Mouse (Mus musculus) limb, embryonic 14.5 days (tissue): ENCODE results near the gene Ipo5. TPM values are rescaled to one million over a fixed set of nuclear protein-coding genes. Genes with fewer than 3 reads are reported as not detected.

Experiments
- ATAC-seq: fragments of 200-750 bp; cut with Nextera tagmentation; 2 replicates; pipeline ENCODE4 v1.8.0; 2017; ENCODE audit warnings: low read depth, moderate number of reproducible peaks, moderate TSS enrichment; ENCODE audit not compliant: low FRiP score
- DNase-seq: peaks from one replicate; pipeline ENCODE4 v3.0.0-alpha.2; 2015; ENCODE audit warnings: low spot score
- H3K27ac ChIP-seq: fragments of 300-500 bp; sonication (generic); replicated peaks from 2 replicates; pipeline ENCODE4 v1.5.1; 2014; ENCODE audit warnings: low read depth, mild to moderate bottlenecking, low read length, moderate library complexity, mixed read lengths
- H3K27me3 ChIP-seq: fragments of 300-500 bp; sonication (generic); 2 replicates; pipeline ENCODE4 v1.6.1; 2014; ENCODE audit warnings: low read length, mixed read lengths; ENCODE audit not compliant: control insufficient read depth, insufficient read depth
- H3K36me3 ChIP-seq: fragments of 300-500 bp; sonication (generic); 2 replicates; pipeline ENCODE4 v1.6.1; 2014; ENCODE audit warnings: mild to moderate bottlenecking, low read length, moderate library complexity, mixed read lengths; ENCODE audit not compliant: control insufficient read depth, insufficient read depth
- H3K4me1 ChIP-seq: fragments of 300-500 bp; sonication (generic); 2 replicates; pipeline ENCODE4 v1.6.1; 2014; ENCODE audit warnings: antibody characterized with exemption, low read length, mixed read lengths; ENCODE audit not compliant: control insufficient read depth, insufficient read depth
- H3K4me2 ChIP-seq: fragments of 300-500 bp; sonication (generic); replicated peaks from 2 replicates; pipeline ENCODE4 v1.6.1; 2014; ENCODE audit warnings: low read depth, mild to moderate bottlenecking, low read length, moderate library complexity; ENCODE audit not compliant: severe bottlenecking
- H3K4me3 ChIP-seq: fragments of 300-500 bp; sonication (generic); replicated peaks from 2 replicates; pipeline ENCODE4 v1.5.1; 2014; ENCODE audit warnings: low read length
- H3K9ac ChIP-seq: fragments of 300-500 bp; sonication (generic); 2 replicates; pipeline ENCODE4 v1.6.1; 2014; ENCODE audit warnings: mild to moderate bottlenecking, low read depth, low read length, moderate library complexity; ENCODE audit not compliant: severe bottlenecking
- H3K9me3 ChIP-seq: fragments of 300-500 bp; sonication (generic); 2 replicates; pipeline ENCODE4 v1.6.1; 2016; ENCODE audit warnings: low read length; ENCODE audit not compliant: control insufficient read depth
- POLR2A ChIP-seq: fragments of 200-500 bp; IDR thresholded peaks from 2 replicates; pipeline ENCODE4 v1.8.0; 2012; ENCODE audit warnings: inconsistent platforms, mild to moderate bottlenecking, moderate library complexity, borderline replicate concordance; ENCODE audit not compliant: insufficient read depth, insufficient read length; ENCODE audit errors: extremely low read depth
- WGBS: fragments of 180-500 bp; shearing (Covaris S2); extraction: QIAGEN DNeasy Blood & Tissue Kit; methylation state at CpG from one replicate; pipeline ENCODE4 v1.1.7; 2014; 5-methylcytosine and 5-hydroxymethylcytosine counted together
- polyA plus RNA-seq, 2 experiments: library from polyadenylated mRNA; depleted of rRNA in 1 of 2; stranded (reverse) in 1 of 2; unstranded in 1 of 2; fragments of >200 nt; fragmentation: Nextera tagmentation in 1 of 2; extraction: Ambion mirVana in 1 of 2; gene quantifications; 2 replicates each; pipeline versions ENCODE4 v1.2.1 to v1.2.3; 2012 to 2014

The Ipo5 gene
- polyA plus RNA-seq, 2 experiments = 85.0 to 99.2 TPM

DNA sequence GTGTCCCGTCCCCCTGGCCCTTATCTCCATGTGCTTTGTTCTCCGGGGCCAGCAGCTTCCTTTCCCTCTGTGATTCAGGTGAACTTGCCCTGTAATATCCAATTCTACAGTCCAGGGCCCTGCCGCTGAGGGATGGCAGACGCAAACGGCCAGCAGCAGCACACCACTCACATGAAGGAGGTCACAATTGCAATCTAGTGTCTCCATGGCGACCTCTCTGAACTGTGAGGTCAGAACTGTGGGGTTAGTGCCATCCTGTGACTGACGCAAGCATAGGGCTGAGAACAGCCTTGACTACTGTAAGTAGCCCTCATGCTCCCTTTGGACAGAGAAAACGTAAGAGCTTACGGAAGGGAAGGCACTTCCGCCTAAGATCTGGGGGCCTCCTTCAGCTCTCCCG, 14.4 kb upstream of the Ipo5 start:
- no peak for TF ChIP-seq POLR2A
- Histone ChIP-seq H3K4me1 (no peaks in the 10 kb centered on the region), H3K36me3 (no peaks in the 10 kb centered on the region), H3K4me2 (no peak overlapping the region), H3K9ac (no peak overlapping the region), H3K9me3 (no peaks in the 10 kb centered on the region), H3K27ac (no peak overlapping the region), H3K4me3 (no peak overlapping the region), H3K27me3 (no peaks in the 10 kb centered on the region)
- DNase-seq (no peak), ATAC-seq (no peak)
- 85% methylated on average over 11 of the region's 11 CpGs for WGBS

GRCm38 (mm10) chr14:120898876-120899275, 12.1 kb upstream of the Ipo5 start:
- no peaks in the 10 kb centered on the region for H3K27me3 ChIP-seq
- H3K27ac ChIP-seq = no peak overlapping the region
- no peaks in the 10 kb centered on the region for H3K9me3 ChIP-seq
- H3K9ac ChIP-seq = no peak overlapping the region
- H3K36me3 ChIP-seq = no peaks in the 10 kb centered on the region
- 87% methylated on average over 3 of the region's 3 CpGs for WGBS
- DNase-seq = no peak
- no peak overlapping the region for H3K4me2 ChIP-seq
- H3K4me3 ChIP-seq = no peak overlapping the region
- H3K4me1 ChIP-seq = no peaks in the 10 kb centered on the region
- TF ChIP-seq POLR2A = no peak
- no peak for ATAC-seq

DNA sequence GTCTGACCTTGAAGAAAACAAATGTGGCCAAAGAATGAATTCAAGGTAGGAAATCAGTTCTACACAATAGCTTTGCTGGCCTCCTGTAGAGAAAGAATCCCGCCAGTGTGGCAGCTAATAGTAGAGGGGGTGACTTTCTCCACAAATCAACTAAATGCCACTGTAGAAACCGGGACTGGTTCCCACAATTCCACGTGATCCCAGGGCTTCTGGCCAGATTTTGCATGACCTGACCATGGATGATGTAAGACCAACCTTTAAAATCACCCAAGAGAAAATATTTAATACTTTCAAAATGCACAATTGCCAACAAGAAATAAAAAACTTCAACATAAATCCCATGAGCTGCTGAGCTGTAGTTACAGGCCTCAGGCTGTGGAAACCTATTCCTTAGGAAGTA, 1.6 kb upstream of the Ipo5 start:
- H3K27me3 ChIP-seq = no peaks in the 10 kb centered on the region
- no peak overlapping the region for H3K27ac ChIP-seq
- peak; percentile 13 for DNase-seq
- H3K4me1 ChIP-seq = peaks cover 10% of the 10 kb centered on the region; the same call in 1 of the 2 replicates
- ATAC-seq = no peak
- no peaks in the 10 kb centered on the region for H3K9me3 ChIP-seq
- no peaks in the 10 kb centered on the region for H3K36me3 ChIP-seq
- H3K9ac ChIP-seq = no peak overlapping the region
- WGBS = 60% methylated on average over 3 of the region's 3 CpGs
- TF ChIP-seq POLR2A = no peak
- no peak overlapping the region for H3K4me2 ChIP-seq
- H3K4me3 ChIP-seq = no peak overlapping the region

GRCm38 (mm10) chr14:120910320-120910719, 704 bp upstream of the Ipo5 start:
- Histone ChIP-seq H3K4me1 (peaks cover 10% of the 10 kb centered on the region; the same call in 1 of the 2 replicates), H3K27ac (peak overlapping the region; percentile 74), H3K9ac (peak overlapping the region; percentile 76), H3K36me3 (no peaks in the 10 kb centered on the region), H3K4me3 (peak overlapping the region; percentile 73), H3K9me3 (no peaks in the 10 kb centered on the region), H3K27me3 (no peaks in the 10 kb centered on the region), H3K4me2 (peak overlapping the region; percentile 92)
- under 1% methylated on average over 18 of the region's 18 CpGs for WGBS
- ATAC-seq (no peak; the same call in 1 of the 2 replicates), DNase-seq (no peak)
- no peak for TF ChIP-seq POLR2A

DNA sequence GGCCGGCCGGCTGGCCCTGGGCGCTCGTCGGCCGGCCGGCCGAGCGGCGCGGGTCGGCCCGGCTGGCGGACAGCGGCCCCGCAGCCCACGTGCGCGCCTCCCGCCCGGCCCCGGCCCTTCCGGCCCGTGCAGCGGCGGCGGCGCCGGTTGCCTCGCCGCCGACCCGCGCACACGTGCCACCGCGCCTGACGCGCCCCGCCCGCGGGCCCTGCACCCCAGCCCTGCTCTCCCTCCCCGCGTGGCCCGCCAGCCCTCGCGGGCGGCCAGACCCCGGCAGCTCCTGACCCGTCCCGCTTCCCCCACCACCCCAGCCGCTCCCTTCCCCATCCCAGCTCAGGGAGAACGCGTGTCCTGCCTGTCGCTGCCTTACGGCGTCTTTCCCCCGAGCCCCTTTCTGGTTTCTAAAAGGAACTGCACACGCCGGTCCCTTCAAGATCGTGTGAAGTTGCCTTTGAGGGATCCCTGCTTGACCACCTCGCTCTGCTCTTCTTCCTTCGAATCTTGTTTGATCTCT, 421 bp downstream of the Ipo5 start:
- Histone ChIP-seq H3K27ac (peak overlapping the region; percentile 89), H3K36me3 (no peaks in the 10 kb centered on the region), H3K4me3 (peak overlapping the region; percentile 73), H3K9me3 (no peaks in the 10 kb centered on the region), H3K9ac (peak overlapping the region; percentile 85), H3K4me1 (peaks cover 10% of the 10 kb centered on the region; the same call in 1 of the 2 replicates), H3K4me2 (peak overlapping the region; percentile 70), H3K27me3 (no peaks in the 10 kb centered on the region)
- WGBS = under 1% methylated on average over 18 of the region's 63 CpGs
- TF ChIP-seq POLR2A = no peak
- ATAC-seq = peak; percentile 2
- DNase-seq = peak; percentile 34
